Mouse (Mus musculus): ENCODE measurements at regions not wholly inside any gene's neighbourhood (a gene's known extent, or its start where the extent isn't known, plus 50 kb on each side); places are given as distances from the start of the nearest gene placed in this dataset.

- no peak for DNase-seq (ENCODE audit: low spot score in 2 of 2)
Observed at GRCm38 (mm10) chr6:117237096-117237495, 68.8 kb downstream of the Cxcl12 start.

- no peak for DNase-seq (ENCODE audit: low spot score in 2 of 2)
Observed at GRCm38 (mm10) chr6:117241206-117241605, 72.9 kb downstream of the Cxcl12 start.

- no peak for DNase-seq (ENCODE audit: low spot score in 2 of 2)
Observed at GRCm38 (mm10) chr6:117245398-117245797, 77.1 kb downstream of the Cxcl12 start.

GRCm38 (mm10) chr6:117245849-117246248, 77.5 kb downstream of the Cxcl12 start:
- no peak for DNase-seq (ENCODE audit: low spot score in 2 of 2)

- peak; percentile 21 to 25 for DNase-seq (ENCODE audit: low spot score in 2 of 2)
Observed at GRCm38 (mm10) chr6:117249230-117249921, 81.0 kb downstream of the Cxcl12 start.

GRCm38 (mm10) chr6:117250051-117250450, 81.7 kb downstream of the Cxcl12 start:
- DNase-seq (ENCODE audit: low spot score in 2 of 2): no peak

- no peak for DNase-seq (ENCODE audit: low spot score in 2 of 2)
Observed at GRCm38 (mm10) chr6:117251383-117251925, 83.1 kb downstream of the Cxcl12 start.

GRCm38 (mm10) chr6:117252361-117252760, 84.0 kb downstream of the Cxcl12 start:
- no peak for DNase-seq (ENCODE audit: low spot score in 2 of 2)

- no peak for DNase-seq (ENCODE audit: low spot score in 2 of 2)
Observed at GRCm38 (mm10) chr6:117253036-117253435, 84.7 kb downstream of the Cxcl12 start.

GRCm38 (mm10) chr6:117253586-117254330, 85.4 kb downstream of the Cxcl12 start:
- no peak for DNase-seq (ENCODE audit: low spot score in 2 of 2)

GRCm38 (mm10) chr6:117254620-117255228, 86.4 kb downstream of the Cxcl12 start:
- DNase-seq (ENCODE audit: low spot score in 2 of 2): peak in 1 of 2 experiments; percentile 17

- no peak for DNase-seq (ENCODE audit: low spot score in 2 of 2)
Observed at GRCm38 (mm10) chr6:117255399-117256098, 87.2 kb downstream of the Cxcl12 start.

- DNase-seq (ENCODE audit: low spot score in 2 of 2): no peak
Observed at GRCm38 (mm10) chr6:117256099-117256471, 87.8 kb downstream of the Cxcl12 start.

- no peak for DNase-seq (ENCODE audit: low spot score in 2 of 2)
Observed at GRCm38 (mm10) chr6:117257591-117257990, 89.3 kb downstream of the Cxcl12 start.

GRCm38 (mm10) chr6:117267906-117268305, 99.6 kb downstream of the Cxcl12 start:
- no peak for DNase-seq (ENCODE audit: low spot score in 2 of 2)

- no peak for DNase-seq (ENCODE audit: low spot score in 2 of 2)
Observed at GRCm38 (mm10) chr6:117268376-117268775, 100.0 kb downstream of the Cxcl12 start.

GRCm38 (mm10) chr6:117270261-117270660, 101.9 kb downstream of the Cxcl12 start:
- DNase-seq (ENCODE audit: low spot score in 2 of 2): no peak

GRCm38 (mm10) chr6:117271562-117272226, 103.4 kb downstream of the Cxcl12 start:
- no peak for DNase-seq (ENCODE audit: low spot score in 2 of 2)

- DNase-seq (ENCODE audit: low spot score in 2 of 2): no peak
Observed at GRCm38 (mm10) chr6:117272227-117272955, 104.1 kb downstream of the Cxcl12 start.

GRCm38 (mm10) chr6:117275915-117276314, 107.6 kb downstream of the Cxcl12 start:
- DNase-seq (ENCODE audit: low spot score in 2 of 2): no peak

Data from adrenal gland, postnatal 4 days (tissue).